Mouse (Mus musculus) hindbrain, embryonic 11.5 days (tissue): ENCODE data around the gene B230219D22Rik. TPM values are rescaled to one million over a fixed set of nuclear protein-coding genes. Genes with fewer than 3 reads are reported as not detected.
"Not testable (repeated sequence)": the region's sequence is repeated elsewhere in the genome, so short reads cannot be mapped to it uniquely, and the experiment has no call there.

ENCODE experiments used
- ATAC-seq: fragments of 200-750 bp; cut with Nextera tagmentation; 2 replicates; pipeline ENCODE4 v1.8.0; 2017; ENCODE audit warnings: mild to moderate bottlenecking, moderate TSS enrichment, moderate library complexity; ENCODE audit not compliant: low FRiP score
- DNase-seq: peaks from one replicate; pipeline ENCODE4 v3.0.0-alpha.2; 2015; ENCODE audit warnings: low spot score
- H3K27ac ChIP-seq: fragments of 300-500 bp; sonication (generic); 2 replicates; pipeline ENCODE4 v1.5.1; 2014; ENCODE audit warnings: mild to moderate bottlenecking, low read depth, low read length
- H3K27me3 ChIP-seq: fragments of 300-500 bp; sonication (generic); 2 replicates; pipeline ENCODE4 v1.6.1; 2014; ENCODE audit warnings: mild to moderate bottlenecking, low read length, moderate library complexity, mixed read lengths; ENCODE audit not compliant: control insufficient read depth, insufficient read depth
- H3K36me3 ChIP-seq: fragments of 300-500 bp; sonication (generic); 2 replicates; pipeline ENCODE4 v1.6.1; 2014; ENCODE audit warnings: mild to moderate bottlenecking, low read length, moderate library complexity, mixed read lengths; ENCODE audit not compliant: control insufficient read depth, insufficient read depth
- H3K4me1 ChIP-seq: fragments of 300-500 bp; sonication (generic); replicated peaks from 2 replicates; pipeline ENCODE4 v1.6.1; 2014; ENCODE audit warnings: low read length, mixed read lengths; ENCODE audit not compliant: control insufficient read depth, insufficient read depth
- H3K4me2 ChIP-seq: fragments of 300-500 bp; sonication (generic); replicated peaks from 2 replicates; pipeline ENCODE4 v1.6.1; 2014; ENCODE audit warnings: mild to moderate bottlenecking, low read depth, low read length
- H3K4me3 ChIP-seq: fragments of 300-500 bp; sonication (generic); 2 replicates; pipeline ENCODE4 v1.5.1; 2014; ENCODE audit warnings: low read depth, low read length
- H3K9ac ChIP-seq: fragments of 300-500 bp; sonication (generic); 2 replicates; pipeline ENCODE4 v1.6.1; 2014; ENCODE audit warnings: low read depth, low read length
- H3K9me3 ChIP-seq: fragments of 300-500 bp; sonication (generic); 2 replicates; pipeline ENCODE4 v1.6.1; 2016; ENCODE audit warnings: low read length; ENCODE audit not compliant: control insufficient read depth
- WGBS: fragments of 180-500 bp; shearing (Covaris S2); extraction: QIAGEN DNeasy Blood & Tissue Kit; methylation state at CpG from one replicate; pipeline ENCODE4 v1.1.7; 2014; 5-methylcytosine and 5-hydroxymethylcytosine counted together
- polyA plus RNA-seq: library from polyadenylated mRNA; unstranded; fragments of >200 nt; fragmentation: Nextera tagmentation; extraction: Ambion mirVana; gene quantifications from 2 replicates; pipeline ENCODE4 v1.2.1, GENCODE M21; 2014

Gene B230219D22Rik
- polyA plus RNA-seq, 1 experiment from 2014 or later = 69.5 TPM

GRCm38 (mm10) chr13:55686107-55686633 lies 6.8 kb upstream of the B230219D22Rik start:
- peak overlapping the region; percentile 17; the same call in 1 of the 2 replicates for H3K27ac ChIP-seq
- peak overlapping the region; percentile 19; the same call in 1 of the 2 replicates for H3K9ac ChIP-seq
- H3K4me1 ChIP-seq = peaks cover 3% of the 10 kb centered on the region
- DNase-seq (peak; percentile 47), ATAC-seq (0 out of 2 replicates have a peak, but pooled peaks have one; percentile 51)
- H3K4me3 ChIP-seq = no peak overlapping the region
- no peak overlapping the region for H3K4me2 ChIP-seq
- H3K36me3 ChIP-seq = no peaks in the 10 kb centered on the region
- H3K9me3 ChIP-seq = no peaks in the 10 kb centered on the region
- WGBS = 72% methylated on average over 9 of the region's 9 CpGs
- H3K27me3 ChIP-seq = no peaks in the 10 kb centered on the region

GRCm38 (mm10) chr13:55687927-55688602 lies 4.9 kb upstream of the B230219D22Rik start:
- no peaks in the 10 kb centered on the region for H3K9me3 ChIP-seq
- H3K4me1 ChIP-seq = peaks cover 3% of the 10 kb centered on the region
- H3K9ac ChIP-seq = peak overlapping the region; percentile 5; the same call in 1 of the 2 replicates
- H3K27me3 ChIP-seq = no peaks in the 10 kb centered on the region
- DNase-seq = peak; percentile 66
- H3K4me2 ChIP-seq = no peak overlapping the region
- no peaks in the 10 kb centered on the region for H3K36me3 ChIP-seq
- 22% methylated on average over 4 of the region's 4 CpGs for WGBS
- H3K4me3 ChIP-seq = no peak overlapping the region
- H3K27ac ChIP-seq = peak overlapping the region; percentile 25
- no peak for ATAC-seq

GRCm38 (mm10) chr13:55693243-55693721 lies 358 bp downstream of the B230219D22Rik start:
- H3K4me3 ChIP-seq = peak overlapping the region; percentile 82
- H3K9ac ChIP-seq = peak overlapping the region; percentile 95
- H3K36me3 ChIP-seq = no peaks in the 10 kb centered on the region
- 0% methylated on average over 36 of the region's 70 CpGs for WGBS
- peak overlapping the region; percentile 97 for H3K27ac ChIP-seq
- ATAC-seq (peak; percentile 75), DNase-seq (peak; percentile 70)
- peak overlapping the region; percentile 71 for H3K4me2 ChIP-seq
- no peaks in the 10 kb centered on the region; the same call in 1 of the 2 replicates for H3K4me1 ChIP-seq
- no peaks in the 10 kb centered on the region for H3K9me3 ChIP-seq
- H3K27me3 ChIP-seq = no peaks in the 10 kb centered on the region

DNA sequence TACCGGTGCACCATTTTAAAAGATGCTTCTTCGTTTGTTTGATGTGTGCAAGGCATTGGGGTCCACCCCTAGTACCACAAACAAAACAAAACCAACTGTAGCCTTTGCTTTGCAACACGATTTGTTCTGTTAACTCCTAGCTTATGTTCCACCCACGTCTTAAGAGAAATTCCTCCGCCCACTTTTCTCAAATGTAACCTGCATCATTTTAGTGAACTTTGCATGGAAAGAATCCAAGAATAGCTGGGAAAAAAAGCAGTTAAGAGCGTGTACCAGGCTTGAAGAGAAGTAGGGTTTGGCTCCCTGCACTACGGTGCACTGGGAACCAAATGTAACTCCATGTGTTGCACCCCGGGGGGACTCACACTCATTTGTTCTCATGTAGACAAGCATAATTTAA lies 1.2 kb downstream of the B230219D22Rik start:
- Histone ChIP-seq H3K4me2 (peak overlapping the region; percentile 71), H3K9ac (peak overlapping the region; percentile 95), H3K4me1 (no peaks in the 10 kb centered on the region; the same call in 1 of the 2 replicates), H3K4me3 (peak overlapping the region; percentile 82), H3K27ac (0 out of 2 replicates have a peak overlapping the region, but pooled peaks have one; percentile 10), H3K36me3 (peaks cover 3% of the 10 kb centered on the region; the same call in 1 of the 2 replicates), H3K9me3 (no peaks in the 10 kb centered on the region), H3K27me3 (no peaks in the 10 kb centered on the region)
- ATAC-seq = no peak
- 27% methylated on average over 8 of the region's 8 CpGs for WGBS
- peak; percentile 33 for DNase-seq

DNA sequence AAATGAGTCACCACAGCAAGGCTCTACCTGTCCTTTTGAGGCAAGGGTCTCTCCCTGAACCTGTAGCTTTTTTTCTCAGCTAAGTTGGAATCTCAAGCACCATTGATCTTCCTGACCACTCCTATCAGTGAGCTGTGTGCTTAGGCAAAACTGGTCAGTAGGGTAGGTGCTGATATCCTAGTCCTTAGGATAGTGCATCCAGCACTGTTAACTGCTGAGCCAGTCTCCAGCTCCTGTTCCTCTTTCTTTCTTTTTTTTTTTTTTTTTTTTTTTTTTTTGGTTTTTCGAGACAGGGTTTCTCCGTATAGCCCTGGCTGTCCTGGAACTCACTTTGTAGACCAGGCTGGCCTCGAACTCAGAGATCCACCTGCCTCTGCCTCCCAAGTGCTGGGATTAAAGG lies 3.1 kb downstream of the B230219D22Rik start:
- not testable (repeated sequence) for H3K4me3 ChIP-seq, H3K4me1 ChIP-seq, H3K27ac ChIP-seq, ATAC-seq, DNase-seq, H3K9ac ChIP-seq, H3K27me3 ChIP-seq, H3K9me3 ChIP-seq, H3K4me2 ChIP-seq
- no CpG with 5 or more reads among the region's 3 CpGs for WGBS
- peaks cover 12% of the 10 kb centered on the region for H3K36me3 ChIP-seq

DNA sequence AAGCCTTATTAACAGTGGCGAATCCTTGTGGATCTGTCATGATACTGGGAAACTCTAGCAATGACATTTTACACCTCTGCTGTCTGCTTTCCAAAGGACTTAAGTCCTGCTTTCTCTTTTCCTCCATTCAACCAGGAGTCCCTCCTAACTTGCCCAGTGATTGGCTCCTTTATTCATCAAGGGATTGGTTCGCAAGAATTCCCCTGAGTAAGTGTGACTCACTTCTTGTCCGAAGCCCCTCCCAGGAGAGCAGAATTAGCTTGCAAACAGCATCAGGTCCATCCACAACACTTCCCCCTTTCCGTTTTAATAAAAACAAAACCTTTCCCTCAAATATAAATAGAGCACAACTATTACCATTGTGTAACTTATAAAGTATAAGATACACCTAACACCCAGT lies 11.4 kb downstream of the B230219D22Rik start:
- 94% methylated on average over 4 of the region's 4 CpGs for WGBS
- DNase-seq = no peak

GRCm38 (mm10) chr13:55712846-55713245 lies 19.9 kb downstream of the B230219D22Rik start:
- H3K27ac ChIP-seq = no peak overlapping the region
- H3K9ac ChIP-seq = no peak overlapping the region
- H3K4me1 ChIP-seq = no peaks in the 10 kb centered on the region
- ATAC-seq = no peak
- 89% methylated on average over 3 of the region's 3 CpGs for WGBS
- H3K9me3 ChIP-seq = no peaks in the 10 kb centered on the region
- H3K36me3 ChIP-seq = no peaks in the 10 kb centered on the region
- no peak overlapping the region for H3K4me2 ChIP-seq
- no peak for DNase-seq
- no peak overlapping the region for H3K4me3 ChIP-seq
- no peaks in the 10 kb centered on the region for H3K27me3 ChIP-seq

More for the DNA sequence above, 11.4 kb downstream of the B230219D22Rik start:
- no peak overlapping the region for H3K9ac ChIP-seq
- H3K9me3 ChIP-seq = no peaks in the 10 kb centered on the region
- peaks cover 13% of the 10 kb centered on the region for H3K36me3 ChIP-seq
- H3K4me3 ChIP-seq = no peak overlapping the region
- no peaks in the 10 kb centered on the region for H3K4me1 ChIP-seq
- no peak overlapping the region for H3K27ac ChIP-seq
- H3K4me2 ChIP-seq = no peak overlapping the region
- no peak for ATAC-seq
- no peaks in the 10 kb centered on the region for H3K27me3 ChIP-seq

DNA sequence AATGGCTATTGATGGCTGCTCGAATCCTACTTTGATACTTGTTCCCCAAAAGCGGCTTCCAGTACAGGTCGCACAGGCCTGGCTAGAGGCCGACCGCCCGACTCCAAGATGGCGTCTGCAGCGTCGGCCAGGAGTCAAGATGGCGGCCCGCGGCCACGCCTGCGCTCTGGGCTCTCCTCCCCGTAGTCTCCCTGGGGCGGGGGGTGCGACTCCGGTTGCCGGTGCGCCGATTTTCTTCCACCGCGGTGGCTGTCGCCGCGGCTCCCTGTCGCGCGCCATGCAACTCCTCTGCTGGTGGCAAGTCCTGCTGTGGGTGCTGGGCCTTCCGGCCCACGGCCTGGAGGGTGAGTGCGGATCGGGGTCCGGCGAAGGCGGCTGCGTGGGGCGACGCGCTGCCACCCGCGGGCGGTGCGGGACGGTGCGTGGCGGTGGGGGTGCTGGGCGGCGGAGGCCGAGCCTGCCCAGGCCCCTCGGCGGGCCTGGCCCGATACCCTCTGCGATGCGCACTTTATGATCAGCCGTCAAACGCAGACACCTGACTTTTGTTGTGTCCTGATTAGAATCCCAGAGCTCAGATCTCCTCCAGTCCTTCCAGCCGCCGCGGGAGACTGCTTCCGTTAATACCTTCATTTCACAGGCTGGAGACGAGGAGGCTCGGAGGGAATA lies 21.7 kb downstream of the B230219D22Rik start, which contains the start of gene Txndc15:
Gene Txndc15 (plus strand): TSS at position 150 of the 666 bp plus-strand sequence.
- H3K4me3 ChIP-seq = peak within 1 kb of the TSS; percentile 80
- peak within 1 kb of the TSS; percentile 94 for H3K9ac ChIP-seq
- H3K27me3 ChIP-seq = no peaks in the 10 kb centered on the region
- peak within 1 kb of the TSS; percentile 43 for H3K4me2 ChIP-seq
- no peaks in the 10 kb centered on the region for H3K36me3 ChIP-seq
- H3K4me1 ChIP-seq = no peaks in the 10 kb centered on the region
- ATAC-seq (peak; percentile 94), DNase-seq (peak; percentile 91)
- 1% methylated on average over 48 of the region's 63 CpGs for WGBS
- no peaks in the 10 kb centered on the region for H3K9me3 ChIP-seq
- peak within 1 kb of the TSS; percentile 87 for H3K27ac ChIP-seq
